Mouse (Mus musculus): ENCODE data around the gene Il27ra. TPM values are rescaled to one million over a fixed set of nuclear protein-coding genes. Genes with fewer than 3 reads are reported as not detected.

The Il27ra gene
- polyA plus RNA-seq, 1 experiment from 2014 or later, result 1.5 TPM

- Histone ChIP-seq H3K4me2 (no peak overlapping the region), H3K4me1 (peaks cover 47% of the 10 kb centered on the region), H3K27ac (0 out of 2 replicates have a peak overlapping the region, but pooled peaks have one; percentile 34), H3K4me3 (no peak overlapping the region), H3K9me3 (replicated peaks) (no peaks in the 10 kb centered on the region), H3K36me3 (no peaks in the 10 kb centered on the region), H3K27me3 (replicated peaks) (no peaks in the 10 kb centered on the region), H3K9ac (no peak overlapping the region)
- ATAC-seq, result no peak
- WGBS (ENCODE audit: insufficient replicate concordance), result 29% methylated on average over 8 of the region's 8 CpGs
These were observed 21.6 kb upstream of the Il27ra start for GRCm38 (mm10) chr8:84063861-84064610.

- Histone ChIP-seq H3K9me3 (replicated peaks) (no peaks in the 10 kb centered on the region), H3K27ac (no peak overlapping the region), H3K9ac (no peak overlapping the region), H3K36me3 (no peaks in the 10 kb centered on the region), H3K4me1 (peaks cover 24% of the 10 kb centered on the region), H3K4me3 (no peak overlapping the region), H3K4me2 (no peak overlapping the region), H3K27me3 (replicated peaks) (peaks cover 9% of the 10 kb centered on the region; the same call in 1 of the 2 replicates)
- WGBS (ENCODE audit: insufficient replicate concordance), result 40% methylated on average over 2 of the region's 2 CpGs
- ATAC-seq, result peak; percentile 81
These were observed 17.9 kb upstream of the Il27ra start for GRCm38 (mm10) chr8:84060245-84060644.

DNA sequence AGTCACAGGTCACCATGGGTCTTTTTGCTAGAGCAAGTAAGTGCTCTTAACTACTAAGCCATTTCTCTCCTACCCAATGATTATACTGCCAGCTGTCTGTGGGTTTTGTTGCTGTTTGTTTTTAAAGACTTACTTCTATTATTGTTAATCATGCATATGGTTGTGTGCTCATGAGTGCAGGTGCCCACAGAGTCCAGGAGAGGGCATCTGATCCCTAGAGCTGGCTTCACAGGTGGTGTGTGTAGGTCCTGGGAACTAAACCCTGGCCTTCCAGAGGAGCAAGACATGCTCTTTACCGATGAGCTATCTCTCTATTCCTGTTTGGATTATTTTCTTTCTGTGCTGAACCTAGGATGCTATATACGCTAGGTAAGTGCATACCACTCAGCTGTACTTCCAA lies 16.8 kb upstream of the Il27ra start:
- 81% methylated on average over 2 of the region's 2 CpGs for WGBS (ENCODE audit: insufficient replicate concordance)
- H3K4me2 ChIP-seq, result no peak overlapping the region
- no peaks in the 10 kb centered on the region for H3K36me3 ChIP-seq
- no peaks in the 10 kb centered on the region for H3K9me3 ChIP-seq (replicated peaks)
- no peak overlapping the region for H3K9ac ChIP-seq
- peaks cover 16% of the 10 kb centered on the region for H3K4me1 ChIP-seq
- H3K4me3 ChIP-seq, result no peak overlapping the region
- no peak for ATAC-seq
- H3K27me3 ChIP-seq (replicated peaks), result peaks cover 9% of the 10 kb centered on the region; the same call in 1 of the 2 replicates
- no peak overlapping the region for H3K27ac ChIP-seq

GRCm38 (mm10) chr8:84057827-84058226 lies 15.4 kb upstream of the Il27ra start:
- no peak overlapping the region for H3K4me3 ChIP-seq
- 66% methylated on average over 1 of the region's 1 CpGs for WGBS (ENCODE audit: insufficient replicate concordance)
- H3K27me3 ChIP-seq (replicated peaks), result peaks cover 9% of the 10 kb centered on the region; the same call in 1 of the 2 replicates
- H3K4me2 ChIP-seq, result no peak overlapping the region
- ATAC-seq, result no peak
- no peak overlapping the region for H3K27ac ChIP-seq
- no peaks in the 10 kb centered on the region for H3K36me3 ChIP-seq
- peaks cover 8% of the 10 kb centered on the region for H3K4me1 ChIP-seq
- no peak overlapping the region for H3K9ac ChIP-seq
- H3K9me3 ChIP-seq (replicated peaks), result no peaks in the 10 kb centered on the region

DNA sequence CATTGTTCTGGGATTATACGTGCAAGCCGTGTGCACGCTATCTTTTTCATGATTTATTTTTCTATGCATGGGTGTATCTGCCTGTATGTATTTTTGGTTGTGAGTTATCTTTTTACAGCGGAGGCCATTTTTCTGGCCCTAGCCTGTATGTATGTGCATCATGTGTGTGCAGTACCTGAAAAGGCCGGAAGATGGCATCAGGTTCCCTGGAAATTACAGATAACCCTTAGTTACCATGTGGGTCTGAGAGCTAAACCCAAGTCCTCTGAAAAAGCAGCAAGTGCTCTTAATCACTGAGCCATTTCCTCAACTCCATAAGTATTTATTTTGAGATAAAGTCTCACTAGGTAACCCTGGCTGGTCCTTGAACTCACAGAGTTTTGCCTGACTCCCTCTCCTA lies 10.8 kb upstream of the Il27ra start:
- H3K27me3 ChIP-seq (replicated peaks), result peaks cover 33% of the 10 kb centered on the region
- no peaks in the 10 kb centered on the region; the same call in 1 of the 2 replicates for H3K4me1 ChIP-seq
- H3K9me3 ChIP-seq (replicated peaks), result no peaks in the 10 kb centered on the region
- H3K9ac ChIP-seq, result no peak overlapping the region
- no peaks in the 10 kb centered on the region for H3K36me3 ChIP-seq
- H3K27ac ChIP-seq, result no peak overlapping the region
- no peak overlapping the region for H3K4me3 ChIP-seq
- no peak for ATAC-seq
- no peak overlapping the region for H3K4me2 ChIP-seq
- 75% methylated on average over 5 of the region's 5 CpGs for WGBS (ENCODE audit: insufficient replicate concordance)

DNA sequence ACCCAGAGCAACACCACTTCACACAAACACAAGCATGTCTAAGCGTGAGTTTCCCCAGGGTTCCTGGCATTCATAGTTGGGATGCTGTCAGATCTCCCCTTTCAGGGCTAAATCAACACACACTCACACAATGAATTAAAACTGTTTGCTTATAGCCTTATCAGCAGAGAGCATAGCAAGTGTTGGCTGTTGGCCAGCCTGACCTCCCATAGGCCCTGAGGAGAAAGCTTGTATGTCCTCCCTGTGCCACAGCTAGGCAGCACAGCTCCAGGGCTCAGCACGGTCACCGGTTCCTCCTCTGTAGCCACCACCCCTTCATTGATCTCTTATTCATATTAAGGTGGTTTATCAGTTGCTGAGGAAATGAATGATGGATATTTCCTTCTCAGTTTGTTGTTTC lies 10.4 kb upstream of the Il27ra start:
- H3K27me3 ChIP-seq (replicated peaks), result peaks cover 34% of the 10 kb centered on the region
- no peak overlapping the region for H3K4me3 ChIP-seq
- no peaks in the 10 kb centered on the region for H3K36me3 ChIP-seq
- no peak overlapping the region for H3K4me2 ChIP-seq
- WGBS (ENCODE audit: insufficient replicate concordance), result 60% methylated on average over 3 of the region's 3 CpGs
- no peaks in the 10 kb centered on the region for H3K9me3 ChIP-seq (replicated peaks)
- no peak overlapping the region for H3K9ac ChIP-seq
- ATAC-seq, result 0 out of 2 replicates have a peak, but pooled peaks have one; percentile 35
- H3K27ac ChIP-seq, result no peak overlapping the region
- H3K4me1 ChIP-seq, result no peaks in the 10 kb centered on the region; the same call in 1 of the 2 replicates

- H3K4me2 ChIP-seq, result no peak overlapping the region
- H3K36me3 ChIP-seq, result no peaks in the 10 kb centered on the region
- H3K9ac ChIP-seq, result no peak overlapping the region
- no peaks in the 10 kb centered on the region for H3K9me3 ChIP-seq (replicated peaks)
- H3K4me3 ChIP-seq, result no peak overlapping the region
- no peak overlapping the region for H3K27ac ChIP-seq
- H3K27me3 ChIP-seq (replicated peaks), result peaks cover 69% of the 10 kb centered on the region
- 61% methylated on average over 5 of the region's 5 CpGs for WGBS (ENCODE audit: insufficient replicate concordance)
- ATAC-seq, result no peak
- peaks cover 7% of the 10 kb centered on the region; the same call in 1 of the 2 replicates for H3K4me1 ChIP-seq
These were observed 5.8 kb upstream of the Il27ra start for GRCm38 (mm10) chr8:84048171-84048570.

GRCm38 (mm10) chr8:84046505-84046904 lies 4.1 kb upstream of the Il27ra start:
- Histone ChIP-seq H3K27me3 (replicated peaks) (peaks cover 82% of the 10 kb centered on the region), H3K9ac (no peak overlapping the region), H3K4me2 (no peak overlapping the region), H3K4me3 (no peak overlapping the region), H3K27ac (no peak overlapping the region), H3K36me3 (no peaks in the 10 kb centered on the region), H3K4me1 (peaks cover 16% of the 10 kb centered on the region), H3K9me3 (replicated peaks) (no peaks in the 10 kb centered on the region)
- ATAC-seq, result no peak
- 57% methylated on average over 3 of the region's 3 CpGs for WGBS (ENCODE audit: insufficient replicate concordance)

DNA sequence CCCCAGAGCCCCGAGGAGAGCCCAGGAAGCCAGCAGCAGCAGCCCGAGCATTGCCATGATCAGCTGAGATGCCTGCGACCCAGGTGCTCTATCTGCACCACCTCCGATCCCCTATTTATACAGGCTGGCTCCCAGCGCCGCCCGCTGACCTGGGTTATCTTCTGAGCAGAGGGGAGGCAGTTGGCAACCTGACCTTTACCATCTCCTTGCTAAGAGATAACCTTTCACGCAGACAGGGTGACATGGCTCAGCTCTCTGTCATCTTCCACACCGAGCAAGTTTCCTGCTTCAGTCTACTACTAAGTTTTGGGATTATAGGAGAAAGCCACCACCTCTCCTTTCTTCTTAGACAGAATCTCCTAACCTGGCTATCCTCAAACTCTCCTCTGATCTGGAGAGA lies 2.5 kb upstream of the Il27ra start, which contains the start of gene Rln3:
Gene Rln3, minus strand, starts transcription at position 101 of the 400 bp plus-strand sequence.
- Histone ChIP-seq H3K27ac (no peak within 1 kb of the TSS), H3K9ac (no peak within 1 kb of the TSS), H3K4me3 (no peak within 1 kb of the TSS), H3K9me3 (replicated peaks) (no peaks in the 10 kb centered on the region), H3K36me3 (no peaks in the 10 kb centered on the region), H3K4me2 (peak within 1 kb of the TSS; percentile 28), H3K27me3 (replicated peaks) (peaks cover 86% of the 10 kb centered on the region), H3K4me1 (peaks cover 16% of the 10 kb centered on the region)
- ATAC-seq, result no peak
- 9% methylated on average over 9 of the region's 9 CpGs for WGBS (ENCODE audit: insufficient replicate concordance)

GRCm38 (mm10) chr8:84044103-84044502 lies 1.7 kb upstream of the Il27ra start:
- Histone ChIP-seq H3K4me2 (no peak overlapping the region; the same call in 1 of the 2 replicates), H3K9ac (no peak overlapping the region), H3K9me3 (replicated peaks) (no peaks in the 10 kb centered on the region), H3K4me3 (no peak overlapping the region), H3K4me1 (peaks cover 16% of the 10 kb centered on the region), H3K27ac (no peak overlapping the region), H3K36me3 (no peaks in the 10 kb centered on the region), H3K27me3 (replicated peaks) (peaks cover 93% of the 10 kb centered on the region)
- no peak for ATAC-seq
- 7% methylated on average over 7 of the region's 7 CpGs for WGBS (ENCODE audit: insufficient replicate concordance)

DNA sequence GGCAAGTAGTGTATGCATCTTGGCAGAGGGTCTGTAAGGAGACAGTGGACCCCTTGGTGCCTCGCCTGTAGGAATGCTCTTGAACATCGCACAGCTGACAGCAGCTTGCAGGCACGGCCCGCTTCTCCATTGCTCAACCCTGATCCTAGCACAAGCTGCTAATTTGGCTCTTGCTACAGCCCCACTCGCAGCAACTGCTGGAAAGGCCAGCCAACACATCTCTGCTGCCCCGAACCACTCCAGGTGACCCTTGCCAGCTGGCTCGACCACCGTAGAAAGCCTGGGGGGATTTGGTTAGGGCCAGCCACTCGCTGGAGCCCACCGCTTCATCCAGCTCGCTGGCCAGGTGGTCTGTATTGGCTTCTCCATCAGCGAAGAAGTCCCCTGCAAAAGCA lies 556 bp upstream of the Il27ra start:
- H3K27ac ChIP-seq, result no peak overlapping the region
- peak overlapping the region; percentile 63 for H3K4me2 ChIP-seq
- H3K4me3 ChIP-seq, result peak overlapping the region; percentile 42
- no peaks in the 10 kb centered on the region for H3K9me3 ChIP-seq (replicated peaks)
- no peaks in the 10 kb centered on the region for H3K36me3 ChIP-seq
- no peak overlapping the region for H3K9ac ChIP-seq
- 29% methylated on average over 12 of the region's 12 CpGs for WGBS (ENCODE audit: insufficient replicate concordance)
- peaks cover 92% of the 10 kb centered on the region for H3K27me3 ChIP-seq (replicated peaks)
- no peak for ATAC-seq
- H3K4me1 ChIP-seq, result peaks cover 16% of the 10 kb centered on the region

DNA sequence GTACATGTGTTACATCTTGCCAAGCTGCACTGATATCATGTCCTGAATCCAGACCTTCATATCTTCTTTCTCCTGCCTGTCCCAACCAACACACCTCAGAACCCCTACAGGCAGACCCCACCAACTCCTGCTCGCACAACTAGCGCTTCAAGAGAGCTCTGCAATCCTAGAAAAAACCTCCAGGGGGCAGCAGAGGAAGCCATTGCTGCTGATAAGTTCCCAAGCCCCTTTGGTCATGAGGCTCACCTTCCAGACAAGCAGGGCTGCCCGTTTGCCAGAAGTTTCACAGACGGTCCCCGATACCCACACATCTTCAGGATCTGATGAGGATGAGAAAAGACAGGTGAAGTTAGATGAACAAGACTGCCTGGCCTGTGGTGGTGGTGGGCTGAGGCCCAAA lies 3.3 kb downstream of the Il27ra start:
- Histone ChIP-seq H3K4me2 (no peak overlapping the region), H3K4me1 (peaks cover 9% of the 10 kb centered on the region), H3K27ac (no peak overlapping the region), H3K27me3 (replicated peaks) (peaks cover 72% of the 10 kb centered on the region), H3K9me3 (replicated peaks) (no peaks in the 10 kb centered on the region), H3K4me3 (no peak overlapping the region), H3K9ac (no peak overlapping the region), H3K36me3 (no peaks in the 10 kb centered on the region)
- WGBS (ENCODE audit: insufficient replicate concordance), result 7% methylated on average over 5 of the region's 5 CpGs
- ATAC-seq, result no peak
